Mouse (Mus musculus) c-Kit-positive CD71-negative TER-119-negative erythroid progenitor cells, embryonic 14.5 days (primary cell): ENCODE results near the gene Foxp4.
"Not testable (repeated sequence)": the region's sequence is repeated elsewhere in the genome, so short reads cannot be mapped to it uniquely, and the experiment has no call there.

Source experiments
- DNase-seq: peaks from one replicate; pipeline ENCODE4 v3.0.0-alpha.2; 2013; ENCODE audit warnings: low read depth

The Foxp4 gene

DNA sequence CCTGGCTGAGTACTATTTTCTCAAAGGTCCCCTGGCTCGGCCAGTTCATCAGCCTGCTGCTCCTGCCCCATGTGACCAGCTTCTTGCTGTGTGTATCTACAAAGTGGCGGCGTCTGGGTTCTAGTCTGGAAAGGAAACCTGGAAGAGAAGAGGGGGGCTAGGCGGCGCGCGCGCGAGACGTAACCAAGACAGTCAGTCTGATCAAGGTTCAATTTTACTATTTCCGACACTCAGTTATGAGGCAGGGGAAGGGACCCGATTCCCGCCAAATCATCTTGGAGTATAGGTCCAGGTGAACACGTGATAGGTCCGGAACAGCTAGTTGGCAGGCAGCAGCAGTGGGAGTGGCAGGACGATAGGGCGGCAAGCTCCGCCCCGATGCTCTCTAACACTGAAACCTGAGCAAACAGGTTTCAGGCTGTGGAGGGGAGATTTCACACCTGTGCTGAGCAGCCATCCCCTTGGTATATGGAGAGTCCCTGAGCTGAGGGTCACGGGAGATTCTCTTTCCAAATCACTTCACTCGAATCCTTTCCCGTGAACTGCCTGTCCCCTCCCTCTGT, 72.6 kb downstream of the Foxp4 start:
- DNase-seq, result not testable (repeated sequence)

DNA sequence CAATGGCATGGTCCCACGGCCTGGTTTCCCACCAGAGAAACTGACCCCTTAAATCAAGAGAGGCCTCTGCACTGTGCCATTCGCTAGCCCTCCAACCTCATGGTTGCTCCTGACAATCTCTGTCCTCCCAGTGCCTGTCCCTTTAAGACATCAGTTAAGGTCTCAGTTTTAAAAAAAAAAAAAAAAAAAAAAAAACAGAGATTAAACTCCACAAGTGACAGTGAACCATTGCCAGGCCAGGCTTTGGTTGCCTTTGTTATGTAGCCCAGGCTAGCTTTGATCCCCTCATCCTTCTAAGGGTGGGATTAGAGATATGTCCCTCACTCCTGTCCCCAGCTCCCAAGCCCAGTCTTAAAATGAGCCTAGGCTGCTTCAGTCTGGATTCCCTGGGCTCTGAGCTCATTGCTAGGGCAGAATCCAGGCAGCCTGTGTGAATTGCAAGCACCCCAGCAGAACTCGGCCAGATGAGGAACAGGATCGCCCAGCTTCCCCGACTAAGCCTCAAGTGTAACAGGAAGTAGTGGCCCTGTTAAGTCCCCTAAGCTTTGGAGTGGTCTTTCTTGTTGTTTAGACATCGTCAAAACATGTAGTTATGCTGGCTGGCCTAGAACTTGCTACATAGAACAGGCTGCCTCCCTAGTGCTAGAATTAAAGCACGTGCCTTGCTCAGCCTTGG, 73.7 kb downstream of the Foxp4 start:
- DNase-seq, result no peak

DNA sequence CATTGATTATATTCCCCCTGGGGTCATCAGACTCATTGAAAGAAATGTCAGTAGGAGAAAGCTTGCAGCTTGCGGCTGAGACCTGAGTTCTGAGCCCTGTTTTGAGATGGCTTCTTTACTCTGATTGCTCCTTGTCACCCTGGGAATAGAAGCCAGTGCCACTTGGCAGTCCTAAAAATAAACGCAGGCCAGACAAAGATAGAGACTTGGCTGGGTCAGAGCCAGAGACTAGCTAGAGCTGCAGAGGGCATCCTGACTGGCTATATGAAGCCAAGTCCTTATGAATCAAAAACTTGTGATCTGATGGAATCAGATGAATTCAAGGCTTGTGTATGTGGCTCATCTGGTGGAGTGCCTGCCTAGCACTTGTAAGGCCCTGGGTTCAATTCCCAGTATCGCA, 74.4 kb downstream of the Foxp4 start:
- DNase-seq, result no peak

DNA sequence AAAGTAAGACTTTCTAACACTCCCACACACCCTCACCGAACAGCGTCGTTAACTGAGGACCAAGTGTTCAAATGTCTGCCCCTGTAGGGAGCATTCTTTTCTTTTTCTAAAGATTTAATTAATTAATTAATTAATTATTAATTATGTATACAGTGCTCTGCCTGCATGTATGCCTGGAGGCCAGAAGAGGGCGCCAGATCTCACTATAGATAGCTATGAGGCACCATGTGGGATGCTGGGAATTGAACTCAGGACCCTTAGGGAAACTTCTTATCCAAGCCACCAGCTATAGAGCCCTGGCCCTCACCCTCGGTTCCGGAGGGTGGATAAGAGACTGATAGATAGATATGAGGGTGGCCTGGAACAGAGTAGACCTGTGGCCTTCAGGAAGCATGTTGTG, 76.5 kb downstream of the Foxp4 start:
- no peak for DNase-seq

DNA sequence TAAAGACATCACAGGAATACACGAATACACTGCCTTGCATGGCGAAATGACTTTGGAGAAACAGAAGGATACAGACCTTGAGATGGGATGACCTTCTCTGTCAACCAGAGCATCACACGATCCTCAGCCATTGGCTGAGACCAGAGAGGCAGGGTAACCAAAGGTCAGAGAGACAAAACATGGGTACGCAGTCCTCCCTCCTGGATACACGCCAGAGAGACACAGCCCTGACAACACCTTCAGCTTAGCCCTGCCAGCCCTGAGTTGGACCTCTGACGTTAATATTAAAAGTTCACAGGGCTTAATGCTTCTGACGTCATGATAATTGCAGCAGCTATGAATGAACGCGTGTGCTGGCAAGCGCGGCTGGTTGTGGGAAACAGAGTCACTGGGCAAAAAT, 78.8 kb downstream of the Foxp4 start:
- DNase-seq, result no peak

DNA sequence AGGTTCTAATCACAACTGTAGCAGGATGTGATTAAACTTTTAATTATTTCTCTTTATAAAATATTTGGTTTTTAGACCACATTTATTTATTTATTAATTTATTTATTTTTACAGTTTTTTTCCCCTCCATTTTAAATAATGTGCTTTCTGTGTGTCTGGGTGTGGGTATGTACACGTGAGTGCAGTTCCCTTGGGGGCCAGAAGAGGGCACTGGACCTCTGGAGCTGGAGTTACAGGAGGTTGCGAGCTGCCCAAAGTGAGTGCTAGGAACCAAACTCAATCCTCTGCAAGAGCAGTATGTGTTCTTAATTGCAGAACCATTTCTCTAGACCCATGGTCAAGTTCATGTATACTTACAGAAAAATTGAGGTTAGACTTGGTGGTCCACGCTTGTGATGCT, 81.0 kb downstream of the Foxp4 start:
- DNase-seq, result no peak

DNA sequence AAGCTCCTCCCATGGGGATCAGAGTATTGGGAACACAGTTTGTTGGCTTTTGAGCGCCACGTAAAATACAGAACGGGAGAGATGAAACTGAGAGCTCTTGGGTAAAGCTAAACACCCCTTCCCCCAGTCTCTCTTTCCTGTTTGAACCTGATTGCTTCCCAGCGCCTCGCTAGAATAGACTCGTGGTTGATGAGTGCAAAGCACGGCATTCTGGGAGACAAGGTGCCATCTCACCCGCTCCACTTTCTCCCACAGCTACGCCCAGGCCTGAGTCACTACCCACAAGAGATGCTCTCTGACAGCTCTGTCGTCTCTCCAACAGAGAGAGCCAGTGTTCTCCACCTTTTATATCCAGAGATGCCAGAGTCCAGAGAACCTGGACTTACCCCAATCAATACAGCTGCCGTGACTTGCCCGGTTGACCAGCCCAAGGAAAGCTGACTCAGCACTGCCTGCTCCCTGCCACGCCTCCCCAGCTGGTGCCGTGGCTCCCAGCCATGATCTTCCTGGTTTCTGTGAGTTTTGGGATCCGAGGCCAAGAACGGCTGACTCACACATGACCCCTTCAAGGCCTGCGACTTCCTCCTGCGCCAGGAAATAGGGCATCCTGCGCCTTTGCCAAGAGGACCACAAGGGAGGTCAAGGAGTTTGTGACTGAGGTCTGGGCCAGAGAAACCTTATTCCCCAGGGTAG, 82.4 kb downstream of the Foxp4 start:
- DNase-seq, result no peak

DNA sequence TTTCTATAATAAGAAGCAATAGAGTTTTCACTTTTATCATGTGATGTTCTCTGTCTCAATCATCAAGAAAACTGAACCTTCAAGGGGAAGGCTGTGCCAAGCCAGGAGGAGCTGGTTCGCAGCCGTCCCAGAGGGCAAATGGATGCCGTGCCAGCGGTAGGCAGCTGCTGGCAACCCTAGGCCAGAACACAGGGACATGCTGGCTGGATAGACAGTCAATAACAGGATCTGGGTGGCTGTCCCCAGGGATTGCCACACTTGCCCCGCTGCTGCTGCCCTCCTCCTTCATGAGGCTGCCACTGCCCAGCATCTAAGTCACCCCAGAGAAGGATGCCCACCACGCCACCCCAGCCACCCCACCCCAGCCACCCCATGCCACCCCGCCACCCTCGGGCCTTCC, 82.9 kb downstream of the Foxp4 start:
- no peak for DNase-seq

DNA sequence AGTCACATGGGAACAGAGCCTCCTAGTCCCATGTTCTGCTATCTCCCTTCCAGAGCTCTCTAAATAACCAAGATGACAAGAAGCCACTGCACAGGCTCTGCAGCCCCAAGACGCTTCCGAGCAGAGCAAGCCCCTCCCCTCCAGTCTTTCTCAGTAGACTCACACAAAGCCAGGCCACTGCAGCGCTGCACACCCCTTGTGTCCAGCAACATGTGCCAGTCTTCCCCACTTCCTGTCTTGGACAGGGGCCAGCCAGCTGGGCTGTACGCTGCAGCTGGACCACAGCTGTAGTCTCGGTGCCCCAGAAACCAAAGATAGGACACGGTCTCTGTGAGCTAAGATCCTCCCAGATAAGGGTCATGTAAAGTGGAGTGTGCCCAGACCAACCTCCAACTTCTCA, 86.6 kb downstream of the Foxp4 start:
- DNase-seq, result no peak

DNA sequence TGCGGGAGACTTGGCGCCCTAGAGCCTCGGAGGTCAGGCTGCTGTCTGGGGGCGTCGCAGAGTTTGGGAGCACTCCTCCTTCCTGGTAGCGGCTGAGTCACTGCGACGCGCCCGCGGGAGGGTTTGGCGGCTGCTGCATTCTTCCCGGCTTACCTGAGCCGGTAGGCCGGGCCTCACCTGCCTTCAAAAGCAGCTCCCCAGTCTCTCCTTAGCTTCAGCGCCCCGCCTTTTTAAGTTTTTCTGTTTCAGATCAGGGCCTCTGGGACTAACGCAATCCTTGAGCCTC, 90.0 kb downstream of the Foxp4 start, which contains the start of gene Mdfi:
Gene Mdfi (minus strand): TSS at position 210 of the 286 bp plus-strand sequence.
- DNase-seq, result no peak

DNA sequence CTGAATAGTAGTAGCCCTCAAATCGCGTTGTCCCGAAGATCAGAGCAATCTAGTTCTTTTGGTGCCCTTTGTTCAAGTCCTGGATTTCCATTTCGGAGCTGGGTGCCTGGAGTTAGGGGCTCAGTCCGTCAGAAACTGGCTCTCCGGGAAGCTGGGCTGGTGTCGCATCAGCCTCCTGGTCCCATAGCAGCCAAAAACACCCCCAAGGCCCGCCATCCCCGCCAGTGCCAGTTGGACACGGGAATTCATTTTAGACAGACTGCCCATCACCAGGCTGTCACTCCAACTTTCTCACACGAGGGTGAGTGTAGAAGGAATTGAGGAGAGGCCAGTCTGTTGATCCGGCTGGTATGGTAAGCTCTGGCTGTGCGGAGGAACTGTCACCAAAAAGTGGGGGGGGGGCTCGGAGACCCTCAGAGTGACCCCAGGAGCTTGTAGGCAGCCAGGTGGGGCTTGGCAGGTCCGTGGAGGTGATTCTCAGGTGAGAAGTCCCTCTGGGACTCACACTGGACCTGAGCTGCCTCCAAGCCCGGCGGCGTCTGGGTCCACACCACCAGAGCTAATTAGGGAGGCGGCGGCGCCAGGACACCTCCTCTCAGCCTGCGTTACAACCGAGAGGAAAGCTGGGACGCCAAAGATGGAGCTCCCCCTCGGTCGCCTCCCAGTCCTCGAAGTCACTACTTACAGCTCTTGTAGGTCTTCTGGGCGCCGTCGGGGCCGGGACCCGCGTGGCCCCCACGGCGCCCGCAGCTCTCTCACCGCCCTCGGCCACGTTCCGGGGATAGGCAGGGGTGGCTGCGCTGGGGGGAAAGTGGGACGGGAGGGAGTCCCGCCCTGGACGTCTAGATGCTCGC, 90.6 kb downstream of the Foxp4 start:
- DNase-seq, result no peak

DNA sequence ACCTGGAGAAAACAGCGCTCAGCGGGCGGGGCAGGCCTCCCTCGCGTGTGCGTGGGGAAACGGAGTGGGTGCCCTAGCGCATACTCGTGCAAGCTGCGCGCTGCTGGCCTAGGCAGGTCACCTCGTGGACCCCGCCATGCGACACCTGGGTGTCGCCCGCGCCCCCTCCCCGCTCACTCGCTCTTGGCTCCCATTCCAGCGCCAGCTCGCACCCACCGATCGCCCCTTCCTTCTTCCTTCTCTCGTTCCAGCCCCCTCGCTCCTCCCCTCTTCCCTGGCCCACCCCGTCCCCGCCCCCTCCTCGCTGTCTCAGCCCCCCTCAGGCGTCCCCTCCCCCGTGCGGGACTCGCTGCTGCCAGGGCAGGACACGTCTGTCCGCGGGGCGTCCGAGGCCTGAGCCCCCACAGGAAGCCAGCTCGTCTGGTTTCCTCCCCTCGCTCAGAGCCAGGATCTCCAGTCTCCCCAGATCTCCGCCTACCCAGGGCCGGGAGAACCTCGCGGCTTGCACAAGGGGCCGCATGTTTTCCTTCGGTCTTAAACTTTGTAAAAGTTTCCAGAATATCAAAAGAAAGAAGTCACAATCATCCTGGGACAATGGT, 91.3 kb downstream of the Foxp4 start:
- DNase-seq, result no peak

DNA sequence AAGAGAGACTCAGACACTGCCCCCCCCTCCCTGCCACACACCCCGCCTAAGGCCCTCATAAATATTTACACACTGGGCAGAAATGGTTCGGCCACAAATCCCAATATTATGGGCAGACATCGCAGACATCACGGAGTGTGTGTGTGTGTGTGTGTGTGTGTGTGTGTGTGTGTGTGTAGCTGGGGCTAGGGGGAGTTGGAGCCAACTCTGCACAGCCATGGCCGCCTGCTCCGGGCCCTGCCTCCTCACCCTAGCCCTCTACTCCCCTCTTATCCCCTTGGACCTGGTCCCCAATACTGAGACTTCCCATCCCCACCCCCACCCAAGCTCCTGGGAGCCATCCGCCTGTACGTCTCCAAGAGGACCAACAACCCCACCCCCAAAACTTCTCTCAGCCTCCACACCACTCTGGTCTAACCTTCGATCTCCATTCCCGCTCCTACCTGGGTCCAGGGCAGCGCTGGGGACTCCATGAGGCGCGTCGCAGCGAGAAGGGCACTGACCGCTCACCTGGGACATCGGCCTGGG, 91.9 kb downstream of the Foxp4 start:
- DNase-seq, result no peak

DNA sequence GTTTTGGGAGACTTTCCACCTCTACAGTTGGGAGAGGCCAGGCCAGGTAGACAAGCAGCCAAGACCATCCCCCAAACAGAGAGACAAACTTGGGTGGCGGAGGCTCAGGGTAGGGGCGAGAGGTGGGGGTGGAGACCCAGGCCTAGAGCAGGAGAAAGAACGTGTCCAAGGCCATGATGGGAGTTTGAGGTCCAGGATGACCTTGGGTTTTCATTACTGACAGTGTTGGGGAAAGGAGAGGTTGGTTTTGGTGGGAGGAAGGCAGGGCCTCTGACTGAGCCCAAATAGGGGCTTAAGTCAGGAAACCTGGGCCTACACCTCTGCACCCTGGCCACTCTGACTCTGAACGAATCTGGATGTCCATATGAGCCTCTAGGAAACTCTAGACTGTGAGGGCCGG, 92.7 kb downstream of the Foxp4 start:
- DNase-seq, result no peak

DNA sequence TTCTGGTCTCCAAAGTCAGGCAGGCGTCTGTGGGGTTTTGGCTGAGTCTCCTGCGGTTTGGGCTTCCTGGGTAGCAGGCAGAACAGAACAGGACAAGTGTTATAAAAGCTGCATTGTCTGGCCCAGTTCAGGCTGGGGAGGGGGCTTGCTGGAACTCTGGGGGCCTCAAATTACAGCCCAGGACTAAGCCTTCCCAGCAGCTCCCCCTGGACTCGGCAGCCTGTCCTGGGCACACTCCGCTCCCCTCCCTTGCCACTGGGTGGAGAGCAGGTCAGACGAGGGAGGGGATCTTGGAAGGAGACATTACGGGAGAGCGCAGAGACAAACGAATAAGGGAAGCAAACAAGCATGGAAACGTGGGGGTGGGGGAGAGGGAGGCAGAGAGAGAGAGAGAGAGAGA, 93.3 kb downstream of the Foxp4 start:
- DNase-seq, result no peak

DNA sequence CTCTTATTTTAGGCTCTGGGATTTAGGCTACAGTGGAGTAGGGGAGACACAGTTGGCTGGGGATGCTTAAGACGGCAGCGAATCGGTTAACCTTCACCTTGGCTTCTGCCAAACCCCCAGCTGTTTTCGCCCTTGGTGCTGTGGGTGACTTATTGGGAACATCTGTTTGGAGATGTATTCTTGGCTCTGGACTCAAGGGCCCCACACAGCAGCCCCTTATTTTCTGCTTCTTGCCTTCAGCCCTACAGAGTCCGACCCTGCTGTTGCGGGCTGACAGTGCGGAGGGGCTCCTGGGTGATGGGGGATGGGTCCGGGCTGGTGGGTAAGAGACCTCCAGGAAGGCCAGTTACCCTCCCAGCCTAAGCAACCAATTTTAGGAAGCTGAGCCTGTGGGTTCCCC, 103.1 kb downstream of the Foxp4 start:
- no peak for DNase-seq

DNA sequence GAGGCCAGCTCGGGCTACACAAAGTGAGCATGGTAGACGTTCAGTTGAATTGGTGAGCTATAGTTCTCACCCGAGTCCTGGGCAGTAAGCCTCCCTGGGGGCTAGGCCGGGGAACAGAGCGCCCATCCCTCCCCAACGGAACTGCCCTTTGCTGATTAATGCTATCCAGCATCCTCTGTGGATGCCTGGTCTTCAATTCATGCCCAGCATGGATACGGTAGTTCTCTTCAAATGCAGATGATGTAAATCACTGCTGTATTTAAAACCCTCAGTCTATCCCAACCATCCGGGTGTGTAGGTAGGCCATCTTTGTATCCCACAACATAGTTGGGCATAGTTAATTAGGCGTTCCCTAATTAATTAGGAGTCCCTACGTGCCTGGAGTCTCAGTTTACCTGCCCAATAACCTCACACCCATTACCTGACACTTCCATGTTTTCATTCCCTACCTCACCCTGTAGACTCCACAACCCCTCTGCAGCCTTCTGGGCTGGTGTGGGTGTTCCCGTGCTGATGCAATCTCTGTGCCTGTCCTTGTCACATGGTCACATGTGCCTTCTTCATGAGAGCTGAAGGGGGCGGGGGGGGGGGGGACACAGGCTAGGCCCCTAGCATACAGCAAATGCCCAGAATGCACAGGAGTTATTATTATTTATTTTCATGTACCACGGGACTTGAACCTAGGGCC, 106.3 kb downstream of the Foxp4 start:
- DNase-seq, result no peak
